Mouse (Mus musculus) limb, embryonic 12.5 days (tissue): ENCODE data around the gene Cldn15. TPM values are rescaled to one million over a fixed set of nuclear protein-coding genes. Genes with fewer than 3 reads are reported as not detected.

Experiments
- ATAC-seq: fragments of 200-750 bp; cut with Nextera tagmentation; 2 replicates; pipeline ENCODE4 v1.8.0; 2017; ENCODE audit warnings: low read depth, moderate TSS enrichment; ENCODE audit not compliant: insufficient number of reproducible peaks, insufficient read depth, low FRiP score, low TSS enrichment
- H3K27ac ChIP-seq: fragments of 300-500 bp; sonication (generic); 2 replicates; pipeline ENCODE4 v1.5.1; 2016; ENCODE audit warnings: mild to moderate bottlenecking, moderate library complexity
- H3K27me3 ChIP-seq: fragments of 300-500 bp; sonication (generic); 2 replicates; pipeline ENCODE4 v1.6.1; 2016; ENCODE audit warnings: mild to moderate bottlenecking, moderate library complexity
- H3K36me3 ChIP-seq: fragments of 300-500 bp; sonication (generic); 2 replicates; pipeline ENCODE4 v1.6.1; 2016; ENCODE audit warnings: mild to moderate bottlenecking, moderate library complexity
- H3K4me1 ChIP-seq: fragments of 300-500 bp; sonication (generic); replicated peaks from 2 replicates; pipeline ENCODE4 v1.6.1; 2016
- H3K4me2 ChIP-seq: fragments of 300-500 bp; sonication (generic); 2 replicates; pipeline ENCODE4 v1.6.1; 2016; ENCODE audit warnings: mild to moderate bottlenecking, moderate library complexity
- H3K4me3 ChIP-seq: fragments of 300-500 bp; sonication (generic); replicated peaks from 2 replicates; pipeline ENCODE4 v1.5.1; 2016; ENCODE audit warnings: mild to moderate bottlenecking
- H3K9ac ChIP-seq: fragments of 300-500 bp; sonication (generic); replicated peaks from 2 replicates; pipeline ENCODE4 v1.6.1; 2016; ENCODE audit warnings: mild to moderate bottlenecking, moderate library complexity
- H3K9me3 ChIP-seq: fragments of 300-500 bp; sonication (generic); 2 replicates; pipeline ENCODE4 v1.6.1; 2016; ENCODE audit warnings: mild to moderate bottlenecking, moderate library complexity
- WGBS: fragments of 180-500 bp; shearing (Covaris S2); methylation state at CpG from one replicate; pipeline ENCODE4 v1.1.7; 2016; 5-methylcytosine and 5-hydroxymethylcytosine counted together
- polyA plus RNA-seq: library from polyadenylated mRNA; unstranded; fragments of >200 nt; fragmentation: Nextera tagmentation; extraction: Ambion mirVana; gene quantifications from 2 replicates; pipeline ENCODE4 v1.2.1, GENCODE M21; 2016

Cldn15 gene
- polyA plus RNA-seq, 1 experiment from 2014 or later = 0.36 TPM

DNA sequence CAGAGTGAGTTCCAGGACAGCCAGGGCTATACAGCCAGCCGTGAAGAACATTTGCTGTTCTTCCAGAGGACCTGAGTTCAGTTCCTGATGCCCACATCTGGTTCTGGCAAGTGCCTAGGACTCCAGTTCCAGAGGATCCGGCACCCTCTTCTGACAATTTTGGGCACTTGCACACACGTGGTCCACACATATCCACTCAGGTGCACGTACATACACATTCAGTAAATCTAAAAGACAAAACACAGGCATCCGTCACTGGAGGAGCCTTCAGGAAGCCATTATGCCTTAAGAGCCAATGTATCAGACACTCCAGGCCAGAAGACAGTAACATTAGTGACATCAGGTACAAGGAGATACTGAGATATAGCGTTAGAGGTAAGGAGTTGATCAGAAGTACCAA is 15.9 kb upstream of the Cldn15 start:
- WGBS = 90% methylated on average over 6 of the region's 6 CpGs
- H3K9me3 ChIP-seq = no peaks in the 10 kb centered on the region
- H3K27ac ChIP-seq = no peak overlapping the region
- no peak for ATAC-seq
- H3K4me1 ChIP-seq = peaks cover 14% of the 10 kb centered on the region
- no peak overlapping the region for H3K9ac ChIP-seq
- no peaks in the 10 kb centered on the region for H3K36me3 ChIP-seq
- H3K4me2 ChIP-seq = no peak overlapping the region
- H3K27me3 ChIP-seq = no peaks in the 10 kb centered on the region
- H3K4me3 ChIP-seq = no peak overlapping the region

DNA sequence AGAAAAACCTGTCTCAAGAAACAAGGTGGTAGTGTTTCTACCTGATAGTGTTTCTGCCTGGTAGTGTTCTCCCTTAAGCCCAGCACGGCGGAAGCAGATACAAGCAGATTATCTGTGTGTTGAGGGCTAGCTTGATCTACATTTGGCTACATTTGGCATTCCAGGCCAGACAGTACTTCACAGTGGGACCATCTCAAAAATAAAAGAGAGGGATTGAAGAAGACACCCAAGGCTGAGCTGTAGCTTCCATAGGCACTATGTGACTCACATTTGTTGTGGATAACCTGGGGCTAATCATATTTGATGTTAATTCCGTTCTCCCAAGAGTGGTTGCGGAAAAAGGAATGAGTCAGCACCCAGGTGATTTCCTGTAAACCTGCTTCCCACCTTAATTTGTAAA is 14.3 kb upstream of the Cldn15 start:
- ATAC-seq = no peak
- no peak overlapping the region for H3K4me3 ChIP-seq
- no peak overlapping the region for H3K9ac ChIP-seq
- peaks cover 17% of the 10 kb centered on the region for H3K4me1 ChIP-seq
- H3K27ac ChIP-seq = no peak overlapping the region
- no peaks in the 10 kb centered on the region for H3K27me3 ChIP-seq
- H3K4me2 ChIP-seq = peak overlapping the region; percentile 79; the same call in 1 of the 2 replicates
- no peaks in the 10 kb centered on the region for H3K9me3 ChIP-seq
- H3K36me3 ChIP-seq = peaks cover 7% of the 10 kb centered on the region; the same call in 1 of the 2 replicates
- WGBS = 73% methylated on average over 4 of the region's 4 CpGs

DNA sequence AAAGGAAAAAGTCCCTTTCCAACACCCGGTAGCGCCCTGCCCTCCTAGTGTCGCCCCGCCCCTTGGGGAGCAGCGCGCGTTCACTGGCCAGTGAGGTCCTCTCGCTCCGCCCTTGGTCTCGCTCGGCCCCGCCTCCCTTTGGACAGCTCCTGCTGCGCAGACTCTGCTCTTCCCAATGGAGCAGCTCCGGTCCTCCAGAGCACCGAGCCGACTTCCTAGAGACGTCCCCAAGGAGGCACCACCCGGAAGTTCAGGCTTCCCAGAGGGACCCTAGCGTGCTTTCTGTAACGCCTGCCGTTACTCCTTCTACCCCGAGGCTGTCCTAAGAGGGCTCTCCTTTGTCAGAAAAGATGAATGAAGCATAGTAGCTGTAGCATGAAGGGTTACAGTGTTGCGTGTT is 13.4 kb upstream of the Cldn15 start, which contains the start of gene Fis1:
Gene Fis1 (plus strand): TSS at position 261 of the 400 bp plus-strand sequence.
- Histone ChIP-seq H3K4me3 (peak within 1 kb of the TSS; percentile 74), H3K36me3 (peaks cover 10% of the 10 kb centered on the region; the same call in 1 of the 2 replicates), H3K4me2 (peak within 1 kb of the TSS; percentile 79), H3K9ac (peak within 1 kb of the TSS; percentile 74), H3K27me3 (no peaks in the 10 kb centered on the region), H3K27ac (peak within 1 kb of the TSS; percentile 64; the same call in 1 of the 2 replicates), H3K4me1 (peaks cover 17% of the 10 kb centered on the region), H3K9me3 (no peaks in the 10 kb centered on the region)
- 0% methylated on average over 23 of the region's 23 CpGs for WGBS
- ATAC-seq = peak; percentile 95

GRCm38 (mm10) chr5:136953440-136953951 is 12.9 kb upstream of the Cldn15 start:
- Histone ChIP-seq H3K4me1 (peaks cover 17% of the 10 kb centered on the region), H3K4me3 (peak overlapping the region; percentile 74), H3K27ac (peak overlapping the region; percentile 64; the same call in 1 of the 2 replicates), H3K9me3 (no peaks in the 10 kb centered on the region), H3K27me3 (no peaks in the 10 kb centered on the region), H3K36me3 (peaks cover 10% of the 10 kb centered on the region; the same call in 1 of the 2 replicates), H3K4me2 (peak overlapping the region; percentile 79), H3K9ac (peak overlapping the region; percentile 74)
- no peak for ATAC-seq
- 3% methylated on average over 12 of the region's 12 CpGs for WGBS

- H3K9ac ChIP-seq = no peak overlapping the region
- no peak for ATAC-seq
- no peaks in the 10 kb centered on the region for H3K9me3 ChIP-seq
- WGBS = 80% methylated on average over 4 of the region's 4 CpGs
- no peak overlapping the region for H3K4me3 ChIP-seq
- H3K27me3 ChIP-seq = no peaks in the 10 kb centered on the region
- no peak overlapping the region for H3K4me2 ChIP-seq
- peaks cover 17% of the 10 kb centered on the region for H3K4me1 ChIP-seq
- peaks cover 10% of the 10 kb centered on the region; the same call in 1 of the 2 replicates for H3K36me3 ChIP-seq
- H3K27ac ChIP-seq = no peak overlapping the region
These were observed 10.8 kb upstream of the Cldn15 start for GRCm38 (mm10) chr5:136955622-136956021.

GRCm38 (mm10) chr5:136957250-136957649 is 9.2 kb upstream of the Cldn15 start:
- Histone ChIP-seq H3K4me3 (no peak overlapping the region), H3K4me1 (peaks cover 21% of the 10 kb centered on the region), H3K27ac (no peak overlapping the region), H3K27me3 (no peaks in the 10 kb centered on the region), H3K36me3 (peaks cover 10% of the 10 kb centered on the region; the same call in 1 of the 2 replicates), H3K9me3 (no peaks in the 10 kb centered on the region), H3K4me2 (no peak overlapping the region), H3K9ac (no peak overlapping the region)
- 91% methylated on average over 1 of the region's 1 CpGs for WGBS
- ATAC-seq = no peak

- no peak for ATAC-seq
- Histone ChIP-seq H3K27ac (no peak overlapping the region), H3K4me1 (peaks cover 19% of the 10 kb centered on the region), H3K27me3 (no peaks in the 10 kb centered on the region), H3K36me3 (peaks cover 21% of the 10 kb centered on the region), H3K4me3 (no peak overlapping the region), H3K4me2 (no peak overlapping the region), H3K9ac (no peak overlapping the region), H3K9me3 (no peaks in the 10 kb centered on the region)
- 71% methylated on average over 5 of the region's 5 CpGs for WGBS
These were observed 7.3 kb upstream of the Cldn15 start for GRCm38 (mm10) chr5:136958991-136959605.

DNA sequence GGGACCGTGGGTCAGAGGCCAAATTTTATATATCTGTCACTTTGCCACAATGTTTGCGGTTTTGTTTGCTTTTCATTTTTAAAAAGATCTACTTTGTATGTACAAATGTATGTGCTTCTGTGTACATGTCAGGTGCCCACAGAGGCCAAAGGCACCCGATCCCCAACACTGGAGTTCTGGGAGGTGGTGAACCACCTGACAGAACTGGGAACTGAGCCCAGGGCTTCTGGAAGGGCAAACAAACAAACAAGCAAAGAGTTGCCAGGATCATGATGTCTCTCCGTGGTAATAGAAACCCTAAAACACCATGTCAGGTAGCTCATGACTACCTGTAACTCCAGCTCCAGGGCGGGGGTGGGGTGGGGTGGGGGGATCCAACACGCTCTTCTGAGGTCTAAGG is 6.4 kb upstream of the Cldn15 start:
- H3K4me3 ChIP-seq = no peak overlapping the region
- no peak overlapping the region for H3K27ac ChIP-seq
- no peak for ATAC-seq
- no peaks in the 10 kb centered on the region for H3K27me3 ChIP-seq
- peaks cover 31% of the 10 kb centered on the region for H3K36me3 ChIP-seq
- H3K4me1 ChIP-seq = peaks cover 16% of the 10 kb centered on the region
- 88% methylated on average over 6 of the region's 6 CpGs for WGBS
- H3K9ac ChIP-seq = no peak overlapping the region
- H3K4me2 ChIP-seq = no peak overlapping the region
- no peaks in the 10 kb centered on the region for H3K9me3 ChIP-seq

GRCm38 (mm10) chr5:136961334-136961982 is 5.0 kb upstream of the Cldn15 start:
- ATAC-seq = no peak
- H3K27ac ChIP-seq = peak overlapping the region; percentile 76
- H3K36me3 ChIP-seq = peaks cover 45% of the 10 kb centered on the region
- peak overlapping the region; percentile 66 for H3K4me3 ChIP-seq
- 19% methylated on average over 5 of the region's 5 CpGs for WGBS
- H3K4me2 ChIP-seq = peak overlapping the region; percentile 74
- H3K4me1 ChIP-seq = peaks cover 14% of the 10 kb centered on the region
- H3K9me3 ChIP-seq = no peaks in the 10 kb centered on the region
- H3K9ac ChIP-seq = peak overlapping the region; percentile 75
- no peaks in the 10 kb centered on the region for H3K27me3 ChIP-seq

GRCm38 (mm10) chr5:136961983-136962461 is 4.4 kb upstream of the Cldn15 start:
- H3K27ac ChIP-seq = peak overlapping the region; percentile 76
- H3K9me3 ChIP-seq = no peaks in the 10 kb centered on the region
- peak; percentile 89 for ATAC-seq
- peaks cover 45% of the 10 kb centered on the region for H3K36me3 ChIP-seq
- H3K27me3 ChIP-seq = no peaks in the 10 kb centered on the region
- peaks cover 16% of the 10 kb centered on the region for H3K4me1 ChIP-seq
- peak overlapping the region; percentile 75 for H3K9ac ChIP-seq
- peak overlapping the region; percentile 66 for H3K4me3 ChIP-seq
- under 1% methylated on average over 20 of the region's 20 CpGs for WGBS
- H3K4me2 ChIP-seq = peak overlapping the region; percentile 74

- peaks cover 40% of the 10 kb centered on the region for H3K36me3 ChIP-seq
- WGBS = 3% methylated on average over 10 of the region's 10 CpGs
- peak overlapping the region; percentile 75 for H3K9ac ChIP-seq
- peaks cover 16% of the 10 kb centered on the region for H3K4me1 ChIP-seq
- peak overlapping the region; percentile 66 for H3K4me3 ChIP-seq
- 0 out of 2 replicates have a peak, but pooled peaks have one; percentile 45 for ATAC-seq
- no peaks in the 10 kb centered on the region for H3K9me3 ChIP-seq
- H3K27me3 ChIP-seq = no peaks in the 10 kb centered on the region
- H3K4me2 ChIP-seq = peak overlapping the region; percentile 74
- peak overlapping the region; percentile 76 for H3K27ac ChIP-seq
These were observed 3.9 kb upstream of the Cldn15 start for GRCm38 (mm10) chr5:136962501-136962900.
